Mouse (Mus musculus) adrenal gland, postnatal 25 days (tissue): Measurements from ENCODE around the gene Hnrnpa2b1. TPM values are rescaled to one million over a fixed set of nuclear protein-coding genes. Genes with fewer than 3 reads are reported as not detected.
"Not testable (repeated sequence)": the region's sequence is repeated elsewhere in the genome, so short reads cannot be mapped to it uniquely, and the experiment has no call there.

ENCODE experiments used
- DNase-seq: peaks from one replicate; pipeline ENCODE4 v3.0.0; 2021; ENCODE audit warnings: mixed read lengths
- long read RNA-seq: library from polyadenylated mRNA; stranded (forward); transcript quantifications from one replicate; pipeline ENCODE4 v2.0.0, GENCODE M21; 2021
- total RNA-seq: library from RNA; stranded (reverse); gene quantifications from 2 replicates; pipeline ENCODE4 v1.2.3, GENCODE M21; 2021

The Hnrnpa2b1 gene
- 735 and 846 TPM in 2 replicates for total RNA-seq
- long read RNA-seq, transcript Hnrnpa2b1-202 (12 exons, 1,662 nt) = minor isoform, 30 of 655 reads
- long read RNA-seq, transcript Hnrnpa2b1-210 (10 exons, 1,518 nt) = minor isoform, 43 of 655 reads
- long read RNA-seq, transcript Hnrnpa2b1-203 (12 exons, 1,728 nt) = minor isoform, 42 of 655 reads
- long read RNA-seq, transcript Hnrnpa2b1-204 (11 exons, 1,638 nt) = major isoform, 246 of 655 reads
- long read RNA-seq, partial matches to known transcripts = 172 of 655 reads
- long read RNA-seq, other reads (novel, unspliced or antisense) = 97 of 655 reads

GRCm38 (mm10) chr6:51469715-51470310 lies at the start of gene Hnrnpa2b1:
Gene Hnrnpa2b1, minus strand, starts transcription at chr6:51469894.
- peak; percentile 98 for DNase-seq

- no peak for DNase-seq
Measured at GRCm38 (mm10) chr6:51514860-51515259, 45.2 kb upstream of the Hnrnpa2b1 start.

DNA sequence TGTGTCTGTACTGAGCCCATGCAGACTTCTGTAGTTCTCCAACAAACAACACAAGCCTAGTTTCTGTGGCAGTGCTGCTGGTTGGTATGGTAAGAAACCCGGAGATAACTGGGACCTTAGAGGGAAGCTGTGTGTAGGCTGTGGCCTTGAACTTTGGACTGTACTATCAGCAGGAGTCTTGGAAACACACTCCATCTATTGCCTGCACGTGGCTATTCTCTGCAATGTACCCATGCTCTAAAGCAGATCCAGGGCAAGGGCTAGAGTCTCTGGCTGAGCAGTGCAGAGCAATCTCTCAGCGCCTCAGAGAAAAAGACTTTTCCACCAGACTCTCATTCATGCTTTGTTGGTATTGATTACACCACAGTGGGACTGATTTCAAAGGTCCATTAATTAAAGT lies 44.1 kb upstream of the Hnrnpa2b1 start:
- DNase-seq = no peak

- DNase-seq = no peak
Measured at GRCm38 (mm10) chr6:51510946-51511345, 41.3 kb upstream of the Hnrnpa2b1 start.

DNA sequence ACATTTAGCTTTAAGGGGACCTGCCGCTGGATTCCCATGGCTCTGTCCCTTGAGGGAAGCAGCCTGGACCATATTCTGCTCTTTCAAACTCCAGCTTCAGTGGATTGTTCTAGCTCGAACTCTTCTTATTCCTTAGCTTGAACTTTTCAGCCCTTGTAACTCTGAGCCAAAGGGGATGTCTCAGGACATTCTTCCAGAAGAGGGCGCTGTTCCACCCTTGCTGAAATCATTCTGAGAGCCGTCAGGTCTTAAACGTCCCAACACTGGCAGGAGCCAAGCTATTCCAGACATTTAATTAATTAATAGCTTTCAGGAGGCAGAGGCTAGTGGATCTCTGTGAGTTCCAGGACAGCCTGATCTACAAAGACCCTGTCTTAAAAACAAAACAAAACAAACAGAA lies 40.4 kb upstream of the Hnrnpa2b1 start:
- DNase-seq = peak; percentile 42

GRCm38 (mm10) chr6:51508750-51509648 lies 39.3 kb upstream of the Hnrnpa2b1 start:
- DNase-seq = peak; percentile 81

DNA sequence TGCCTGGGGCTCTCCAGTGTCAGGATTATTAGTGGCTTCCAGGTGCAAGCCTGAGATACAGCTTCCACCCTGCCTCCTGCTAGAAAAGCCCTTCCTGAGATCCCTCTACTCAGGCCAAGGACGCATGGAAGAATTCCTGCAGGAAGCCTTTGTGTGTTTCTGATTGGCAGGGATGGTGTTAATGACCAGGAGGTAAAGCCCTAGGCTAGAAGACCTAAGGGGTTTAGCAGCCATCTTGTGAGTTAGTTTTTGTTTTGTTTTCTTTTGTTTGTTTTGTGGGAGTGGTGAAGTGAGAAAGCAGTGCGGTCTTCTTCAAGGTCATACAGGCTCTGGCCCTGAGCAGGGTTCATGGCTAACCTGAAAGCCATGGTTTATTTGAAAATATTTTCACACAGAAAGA lies 37.9 kb upstream of the Hnrnpa2b1 start:
- DNase-seq = no peak

GRCm38 (mm10) chr6:51505671-51506070 lies 36.0 kb upstream of the Hnrnpa2b1 start:
- no peak for DNase-seq

GRCm38 (mm10) chr6:51497321-51498111 lies 27.8 kb upstream of the Hnrnpa2b1 start:
- DNase-seq = no peak

GRCm38 (mm10) chr6:51489787-51490186 lies 20.1 kb upstream of the Hnrnpa2b1 start:
- DNase-seq = peak; percentile 19

DNA sequence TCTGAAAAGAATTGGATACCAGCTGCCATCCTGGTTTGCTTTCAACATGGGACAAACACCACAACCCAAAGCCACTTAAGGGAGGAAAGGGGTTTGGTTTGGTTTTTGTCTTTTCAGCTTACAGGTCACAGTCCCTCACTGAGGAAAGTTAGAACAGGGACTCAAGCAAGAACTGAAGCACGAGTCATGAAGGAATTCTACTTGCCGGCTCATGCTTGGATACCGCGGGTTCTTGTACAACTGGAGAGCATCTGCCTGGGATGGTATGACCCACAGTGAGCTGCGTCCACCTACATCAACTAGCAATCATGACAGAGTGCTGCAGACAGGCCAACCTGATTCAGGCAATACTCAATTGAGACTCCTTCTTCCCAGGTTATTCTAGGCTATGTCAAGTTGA lies 17.0 kb upstream of the Hnrnpa2b1 start:
- no peak for DNase-seq

DNA sequence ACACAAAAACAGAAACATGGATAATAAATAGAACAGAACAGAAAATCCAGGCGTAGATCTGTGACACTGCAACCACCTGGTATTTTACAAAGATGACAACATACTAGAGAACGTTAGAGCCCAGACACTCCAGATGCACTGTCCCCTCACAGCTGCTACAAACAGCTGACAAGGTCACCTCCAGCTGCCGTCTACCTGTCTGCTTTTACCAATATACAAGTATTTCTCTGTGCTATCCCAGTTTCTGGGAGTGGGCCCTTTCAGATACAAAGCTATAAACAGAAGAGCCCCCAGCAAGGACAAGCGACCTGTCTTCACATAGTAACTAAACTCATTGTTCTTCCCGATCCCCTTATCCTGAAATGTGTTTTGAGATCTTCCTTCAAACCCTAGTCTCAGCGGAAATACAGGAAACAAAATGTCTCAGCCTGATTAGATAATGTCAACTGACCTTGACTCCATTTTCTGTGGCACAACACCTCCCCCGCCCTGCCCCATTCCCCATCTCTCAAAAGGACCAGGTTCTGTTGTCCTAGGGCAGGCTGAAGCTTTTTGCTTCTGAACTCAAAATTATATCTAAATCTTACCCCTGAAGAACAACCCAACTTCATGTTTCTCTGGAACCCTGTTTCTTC lies 16.5 kb upstream of the Hnrnpa2b1 start:
- DNase-seq = no peak

GRCm38 (mm10) chr6:51485646-51486045 lies 16.0 kb upstream of the Hnrnpa2b1 start:
- DNase-seq = no peak

DNA sequence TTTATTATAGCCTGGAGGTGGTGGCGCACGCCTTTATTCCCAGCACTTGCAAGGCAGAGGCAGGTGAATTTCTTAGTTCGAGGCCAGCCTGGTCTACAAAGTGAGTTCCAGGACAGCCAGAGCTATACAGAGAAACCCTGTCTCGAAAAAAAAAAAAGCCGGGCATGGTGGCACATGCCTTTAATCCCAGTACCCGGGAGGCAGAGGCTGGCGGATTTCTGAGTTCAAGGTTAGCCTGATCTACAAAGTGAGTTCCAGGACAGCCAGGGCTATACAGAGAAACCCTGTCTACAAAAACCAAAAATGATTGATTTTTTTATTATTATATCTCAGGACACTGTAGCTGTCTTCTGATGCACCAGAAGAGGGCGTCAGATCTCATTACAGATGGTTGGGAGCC lies 14.9 kb upstream of the Hnrnpa2b1 start:
- DNase-seq = not testable (repeated sequence)

DNA sequence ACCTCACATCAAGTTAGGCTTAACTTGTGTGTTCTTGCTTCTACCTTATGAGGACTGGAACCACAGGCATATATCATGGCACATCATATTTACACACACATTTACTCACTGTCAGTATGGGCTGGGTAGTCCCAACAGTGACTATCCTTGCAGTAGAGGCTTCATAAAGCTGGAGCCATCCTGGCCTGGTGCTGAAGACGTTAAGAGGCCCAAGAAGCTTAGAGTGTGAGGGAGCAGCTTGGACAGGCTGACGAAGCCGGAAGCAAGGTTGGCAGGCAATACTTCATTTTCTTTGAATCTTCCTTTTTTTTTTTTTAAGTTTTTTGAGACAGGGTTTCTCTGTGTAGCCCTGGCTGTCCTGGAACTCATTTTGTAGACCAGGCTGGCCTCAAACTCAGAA lies 14.2 kb upstream of the Hnrnpa2b1 start:
- DNase-seq = no peak

DNA sequence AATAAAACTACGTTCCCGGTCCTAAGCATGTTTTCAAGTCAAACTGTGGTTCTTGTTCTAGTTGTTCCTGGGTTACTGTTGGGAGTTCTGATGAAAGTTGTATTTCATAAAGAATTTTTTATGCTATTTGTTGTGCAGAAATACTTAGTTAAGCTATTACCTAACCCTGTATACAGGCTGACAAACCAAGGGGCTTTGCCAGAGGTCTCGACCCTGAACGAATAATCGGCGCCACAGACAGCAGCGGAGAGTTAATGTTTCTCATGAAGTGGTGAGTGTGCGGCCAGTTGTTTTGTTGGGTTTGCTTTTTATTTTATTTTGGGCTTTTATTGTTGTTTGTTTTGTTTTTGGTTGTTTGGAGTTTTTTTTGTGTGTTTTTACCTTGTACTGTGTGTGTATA lies 11.9 kb upstream of the Hnrnpa2b1 start:
- DNase-seq = no peak

DNA sequence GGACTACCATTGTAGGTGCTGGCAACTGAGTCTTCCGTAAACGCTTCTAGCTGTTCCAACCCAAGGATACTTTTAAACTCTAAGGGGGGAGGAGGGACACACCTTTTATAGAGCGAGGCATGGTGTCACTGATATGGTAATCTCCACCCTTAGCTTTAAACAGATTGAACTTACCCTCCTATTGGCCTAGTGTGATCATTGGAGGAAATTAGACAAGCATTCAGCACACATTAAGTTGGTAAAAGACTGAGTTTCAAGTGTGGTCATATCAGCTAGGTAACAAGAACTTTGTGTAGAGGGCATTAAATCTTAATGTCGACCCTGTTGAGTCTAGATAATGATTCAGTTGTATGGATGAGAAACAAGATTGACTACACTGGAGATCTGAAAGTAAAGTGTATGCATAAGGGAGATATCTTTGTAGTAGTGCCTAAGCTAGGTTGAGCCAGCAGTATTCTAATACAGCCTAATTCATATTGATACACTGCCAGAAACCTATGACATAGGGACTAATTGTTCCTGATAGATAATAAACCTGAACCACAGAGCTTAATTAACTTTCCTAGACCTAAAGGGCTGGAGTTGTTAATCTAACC lies 9.5 kb upstream of the Hnrnpa2b1 start:
- DNase-seq = no peak

- DNase-seq = no peak
Measured at GRCm38 (mm10) chr6:51472213-51472612, 2.5 kb upstream of the Hnrnpa2b1 start.

DNA sequence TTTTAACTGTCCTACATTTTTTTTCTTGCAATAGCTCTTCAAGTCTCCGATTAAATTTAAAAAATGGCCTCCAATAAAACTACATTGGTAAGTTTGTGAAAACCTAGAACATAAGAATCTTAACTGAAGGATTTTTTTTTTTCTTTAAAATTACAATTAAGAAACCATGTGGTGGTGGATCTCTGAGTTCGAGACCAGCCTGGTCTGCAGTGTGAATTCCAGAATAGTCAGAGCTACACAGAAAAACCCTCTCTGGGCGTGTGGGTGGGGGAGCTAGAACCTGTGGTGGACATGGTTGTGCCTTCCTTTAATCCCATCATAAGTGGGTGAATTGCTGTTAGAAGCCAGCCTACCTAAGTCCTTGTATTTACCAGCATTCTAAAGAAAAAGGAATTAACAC lies 2.1 kb upstream of the Hnrnpa2b1 start:
- no peak for DNase-seq

- no peak for DNase-seq
Measured at GRCm38 (mm10) chr6:51471179-51471505, 1.4 kb upstream of the Hnrnpa2b1 start.
